Mouse (Mus musculus): Measurements from ENCODE around the gene Stmn3.

The Stmn3 gene

GRCm38 (mm10) chr2:181279968-181280367 is 34.3 kb downstream of the Stmn3 start:
- no peak for DNase-seq

- no peak for DNase-seq
Observed at GRCm38 (mm10) chr2:181277866-181278265, 36.4 kb downstream of the Stmn3 start.

- no peak for DNase-seq
Observed at GRCm38 (mm10) chr2:181276766-181277165, 37.5 kb downstream of the Stmn3 start.

- DNase-seq: no peak
Observed at GRCm38 (mm10) chr2:181274639-181275038, 39.7 kb downstream of the Stmn3 start.

DNA sequence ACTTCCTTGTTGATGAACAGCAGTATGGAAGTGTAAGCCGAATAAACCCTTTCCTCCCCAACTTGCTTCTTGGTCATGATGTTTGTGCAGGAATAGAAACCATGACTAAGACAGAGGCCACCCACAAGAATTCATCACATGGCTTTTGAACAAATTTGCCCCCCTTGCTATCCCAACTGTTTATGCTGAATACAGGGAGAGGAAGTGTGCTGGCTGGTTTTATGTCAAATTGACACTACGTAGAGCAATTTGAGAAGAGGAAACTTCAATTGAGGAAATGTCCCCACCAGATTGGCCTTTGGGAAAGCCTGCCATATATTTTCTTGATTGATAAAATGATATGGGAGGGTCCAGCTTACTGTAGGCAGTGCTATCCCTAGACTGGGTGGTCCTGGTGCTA is 40.5 kb downstream of the Stmn3 start:
- no peak for DNase-seq

GRCm38 (mm10) chr2:181272092-181272491 is 42.2 kb downstream of the Stmn3 start:
- no peak for DNase-seq

DNA sequence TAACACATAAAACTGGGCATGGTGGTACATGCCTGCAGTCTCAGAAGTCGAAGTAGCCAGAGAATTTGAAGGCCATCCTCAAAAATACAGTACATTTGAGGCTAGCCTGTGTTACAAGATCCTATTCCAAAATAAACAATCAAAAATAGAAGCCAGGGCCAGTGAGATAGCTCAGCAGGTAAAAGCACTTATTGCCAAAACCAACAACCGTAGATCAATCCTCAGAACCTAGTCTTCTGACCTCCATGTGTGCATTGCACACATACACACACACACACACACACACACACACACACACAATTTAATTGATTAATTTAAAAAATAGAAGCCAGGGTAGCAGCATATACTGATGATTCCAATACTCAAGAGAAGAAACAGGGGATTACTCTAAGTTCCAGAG is 47.5 kb downstream of the Stmn3 start:
- DNase-seq: no peak

Measured in liver (tissue).